Mouse (Mus musculus): ENCODE data around the gene Olfr93. TPM values are rescaled to one million over a fixed set of nuclear protein-coding genes. Genes with fewer than 3 reads are reported as not detected.
"Not testable (repeated sequence)": the region's sequence is repeated elsewhere in the genome, so short reads cannot be mapped to it uniquely, and the experiment has no call there.

The Olfr93 gene
- not detected in 2 replicates for polyA plus RNA-seq (2012; ENCODE audit: insufficient read depth, insufficient read length, missing spikeins)

DNA sequence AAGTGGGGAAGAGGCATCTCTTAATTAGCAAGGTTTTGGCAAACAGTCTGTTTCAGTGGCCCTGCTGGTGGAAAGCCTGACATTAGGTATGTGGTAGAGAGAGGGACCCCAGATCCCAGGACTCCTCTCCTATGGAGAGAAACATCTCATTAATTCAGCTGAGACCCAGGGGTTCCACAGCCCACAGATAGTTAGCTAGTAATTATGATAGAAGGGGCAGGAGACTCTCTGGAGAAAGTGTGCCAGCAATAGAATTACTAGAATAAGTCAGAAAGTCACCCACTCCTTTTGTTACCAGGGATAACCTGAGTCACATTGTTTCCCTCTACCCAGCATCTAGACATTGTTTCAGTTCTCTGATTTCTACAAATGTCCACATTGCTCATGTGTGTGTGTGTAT, at the start of gene Olfr93:
Gene Olfr93 (minus strand): TSS at position 101 of the 400 bp plus-strand sequence.
- no peak within 1 kb of the TSS for H3K27ac ChIP-seq (replicated peaks; ENCODE audit: low read depth, low read length)
- no peaks in the 10 kb centered on the region for H3K4me1 ChIP-seq (ENCODE audit: control insufficient read depth, insufficient read depth, insufficient read length, low read length)

DNA sequence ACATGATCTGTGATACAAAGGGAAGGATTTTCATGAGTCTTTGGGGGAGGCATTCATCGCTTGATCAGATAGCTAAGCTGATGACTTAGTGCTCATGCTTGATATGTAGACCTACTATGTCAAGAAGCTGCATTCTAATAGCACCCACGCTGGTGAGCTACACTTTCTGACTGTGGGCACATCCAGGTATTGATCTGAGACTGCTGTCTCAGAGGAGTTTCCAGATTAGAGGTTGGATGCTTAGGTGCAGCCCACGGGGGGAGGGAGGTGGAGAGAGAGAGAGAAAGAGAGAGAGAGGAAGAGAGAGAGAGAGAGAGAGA, 42.6 kb upstream of the Olfr93 start:
- Histone ChIP-seq H3K4me1 (ENCODE audit: control insufficient read depth, insufficient read depth, insufficient read length, low read length) (no peaks in the 10 kb centered on the region), H3K4me3 (ENCODE audit: insufficient read depth, low read depth, low read length) (no peak overlapping the region), H3K27ac (replicated peaks; ENCODE audit: low read depth, low read length) (no peak overlapping the region)

More for the DNA sequence above, at the start of gene Olfr93:
- no peak within 1 kb of the TSS for H3K4me3 ChIP-seq (ENCODE audit: insufficient read depth, low read depth, low read length)

DNA sequence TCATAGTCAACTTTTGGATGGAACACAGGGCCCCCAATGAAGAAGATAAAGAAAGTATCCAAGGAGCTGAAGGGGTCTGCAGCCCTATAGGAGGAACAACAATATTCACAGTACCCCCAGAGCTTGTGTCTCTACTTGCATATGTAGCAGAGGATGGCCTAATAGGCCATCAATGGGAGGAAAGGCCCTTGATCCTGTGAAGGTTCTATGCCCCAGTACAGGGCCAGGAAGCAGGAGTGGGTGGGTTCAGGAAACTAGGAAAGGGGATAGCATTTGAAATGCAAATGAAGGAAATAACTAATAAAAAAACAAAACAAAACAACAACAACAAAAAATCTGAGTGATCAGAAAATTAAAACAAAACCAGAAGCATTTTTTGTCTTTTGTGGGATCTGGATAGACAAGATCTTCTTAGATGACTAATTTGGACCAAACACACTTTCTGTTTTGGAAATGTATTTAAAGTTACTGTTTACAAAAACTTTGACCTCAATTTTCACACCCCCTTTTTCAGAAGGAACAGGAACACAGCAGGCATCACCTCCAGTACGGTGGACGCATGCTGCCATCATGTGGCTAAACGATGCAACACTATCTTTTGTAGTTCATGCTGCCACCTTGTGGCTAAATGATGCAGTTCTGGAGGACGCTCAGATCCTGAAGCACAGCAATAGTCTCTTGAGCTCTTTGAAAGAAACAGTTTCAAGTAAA, 42.1 kb upstream of the Olfr93 start:
- H3K4me1 ChIP-seq (ENCODE audit: control insufficient read depth, insufficient read depth, insufficient read length, low read length) = no peaks in the 10 kb centered on the region
- H3K4me3 ChIP-seq (ENCODE audit: insufficient read depth, low read depth, low read length) = no peak overlapping the region
- H3K27ac ChIP-seq (replicated peaks; ENCODE audit: low read depth, low read length) = no peak overlapping the region

DNA sequence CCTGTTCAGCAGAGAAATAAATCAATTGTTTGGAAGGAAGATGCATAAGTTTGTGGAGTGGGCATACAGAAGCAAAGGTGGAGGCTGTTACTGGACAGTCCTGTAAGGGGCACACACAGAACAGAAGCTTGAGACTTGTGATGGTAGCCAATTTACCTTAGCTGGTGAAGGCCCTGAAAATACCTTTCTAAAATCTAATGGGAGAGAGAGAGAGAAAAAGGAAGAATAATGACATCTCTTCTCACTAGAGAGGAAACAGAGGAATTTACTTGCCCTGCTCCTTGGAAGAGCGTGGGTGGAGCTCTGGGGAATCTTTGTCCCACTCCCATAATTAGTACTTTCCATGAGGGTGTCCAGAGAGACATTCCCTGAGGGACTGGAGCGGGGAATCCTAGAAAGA, 39.6 kb upstream of the Olfr93 start, which contains the start of gene Olfr94:
Gene Olfr94 (minus strand): TSS at position 101 of the 400 bp plus-strand sequence.
- Histone ChIP-seq H3K4me3 (ENCODE audit: insufficient read depth, low read depth, low read length) (no peak within 1 kb of the TSS), H3K27ac (replicated peaks; ENCODE audit: low read depth, low read length) (no peak within 1 kb of the TSS), H3K4me1 (ENCODE audit: control insufficient read depth, insufficient read depth, insufficient read length, low read length) (peaks cover 2% of the 10 kb centered on the region; the same call in 1 of the 2 replicates)

DNA sequence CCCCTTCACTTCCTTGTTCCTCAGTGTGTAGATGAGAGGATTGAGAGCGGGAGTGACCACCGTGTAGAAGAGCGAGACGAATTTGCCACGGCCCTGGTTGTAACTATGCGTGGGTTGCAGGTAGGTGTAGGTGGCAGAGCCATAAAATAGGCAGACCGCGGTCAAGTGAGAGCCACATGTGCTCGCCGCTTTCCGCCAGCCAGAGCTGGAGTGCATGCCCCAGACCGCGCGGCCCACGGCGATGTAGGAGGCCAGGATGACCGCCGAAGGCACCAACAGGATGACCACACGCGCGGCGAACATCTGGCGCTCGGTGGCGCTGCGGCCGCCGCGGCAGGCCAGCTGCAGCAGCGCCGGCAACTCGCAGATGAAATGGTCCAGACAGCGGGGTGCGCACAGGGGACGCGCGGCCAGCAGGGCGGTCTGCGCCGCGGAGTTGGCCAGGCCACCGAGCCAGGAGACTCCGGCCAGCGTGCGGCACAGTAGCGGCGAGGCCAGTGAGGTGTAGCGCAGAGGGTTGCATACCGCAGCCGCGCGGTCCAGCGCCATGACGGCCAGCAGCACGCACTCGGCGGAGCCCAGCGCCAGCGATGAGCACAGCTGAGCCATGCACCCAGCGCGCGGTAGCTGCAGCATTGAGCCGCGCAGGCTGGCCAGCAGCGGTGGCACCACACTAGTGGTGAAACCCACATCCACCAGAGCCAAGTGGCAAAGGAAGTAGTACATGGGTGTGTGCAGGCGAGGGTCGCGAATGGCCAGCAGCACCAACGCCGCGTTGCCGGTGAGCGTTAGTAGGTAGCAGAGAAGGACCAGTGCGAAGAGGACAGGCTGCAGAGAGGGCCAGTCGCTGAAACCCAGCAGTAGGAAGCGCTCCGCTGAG, 35.8 kb upstream of the Olfr93 start:
- peak overlapping the region; percentile 54 for H3K4me3 ChIP-seq (ENCODE audit: insufficient read depth, low read depth, low read length)
- H3K4me1 ChIP-seq (ENCODE audit: control insufficient read depth, insufficient read depth, insufficient read length, low read length) = peaks cover 4% of the 10 kb centered on the region; the same call in 1 of the 2 replicates
- H3K27ac ChIP-seq (replicated peaks; ENCODE audit: low read depth, low read length) = no peak overlapping the region

DNA sequence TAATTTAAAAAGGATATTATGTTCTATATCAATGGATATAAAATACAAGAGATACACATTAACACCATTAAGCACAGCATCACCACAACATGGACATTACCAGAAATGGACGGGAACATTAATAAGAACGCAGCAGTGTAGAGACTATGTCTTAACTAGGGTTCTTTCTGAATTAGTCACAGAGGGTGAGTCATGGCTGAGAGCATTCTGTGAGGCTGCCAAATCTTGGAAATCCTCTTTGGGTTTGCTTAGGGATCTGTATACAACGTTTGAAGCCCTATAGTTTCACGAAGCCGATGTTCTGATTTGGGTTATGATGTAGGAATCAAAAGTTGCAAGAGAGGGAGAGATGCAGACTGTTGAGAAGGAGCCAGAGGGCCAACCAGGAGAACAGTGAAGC, 33.5 kb upstream of the Olfr93 start:
- H3K4me1 ChIP-seq (ENCODE audit: control insufficient read depth, insufficient read depth, insufficient read length, low read length) = peaks cover 4% of the 10 kb centered on the region; the same call in 1 of the 2 replicates
- H3K27ac ChIP-seq (replicated peaks; ENCODE audit: low read depth, low read length) = no peak overlapping the region
- no peak overlapping the region for H3K4me3 ChIP-seq (ENCODE audit: insufficient read depth, low read depth, low read length)

DNA sequence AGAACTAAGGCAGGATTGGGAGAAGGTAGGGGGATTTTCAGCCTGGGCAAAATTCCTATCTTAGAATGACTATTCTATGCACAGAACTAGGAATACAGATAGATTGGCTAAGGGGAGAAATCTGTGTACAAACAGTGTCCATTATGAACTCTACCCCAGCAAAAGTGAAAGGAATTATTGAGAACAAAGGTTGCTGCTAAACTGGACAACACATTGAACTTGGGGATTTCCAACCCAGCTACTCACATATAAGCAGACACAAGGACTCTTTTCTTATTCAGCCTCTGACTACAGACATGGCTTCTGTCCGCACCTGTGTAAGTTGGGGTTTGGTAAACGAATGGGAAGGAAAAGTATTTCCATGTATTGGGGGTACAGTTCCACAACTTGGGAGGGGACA, 32.4 kb upstream of the Olfr93 start, which contains the start of gene Ubd:
Gene Ubd (plus strand): TSS at position 237 of the 400 bp plus-strand sequence.
- Histone ChIP-seq H3K4me3 (ENCODE audit: insufficient read depth, low read depth, low read length) (0 out of 2 replicates have a peak within 1 kb of the TSS, but pooled peaks have one; percentile 17), H3K27ac (replicated peaks; ENCODE audit: low read depth, low read length) (peak within 1 kb of the TSS; percentile 68; the same call in 1 of the 2 replicates), H3K4me1 (ENCODE audit: control insufficient read depth, insufficient read depth, insufficient read length, low read length) (peaks cover 4% of the 10 kb centered on the region; the same call in 1 of the 2 replicates)

DNA sequence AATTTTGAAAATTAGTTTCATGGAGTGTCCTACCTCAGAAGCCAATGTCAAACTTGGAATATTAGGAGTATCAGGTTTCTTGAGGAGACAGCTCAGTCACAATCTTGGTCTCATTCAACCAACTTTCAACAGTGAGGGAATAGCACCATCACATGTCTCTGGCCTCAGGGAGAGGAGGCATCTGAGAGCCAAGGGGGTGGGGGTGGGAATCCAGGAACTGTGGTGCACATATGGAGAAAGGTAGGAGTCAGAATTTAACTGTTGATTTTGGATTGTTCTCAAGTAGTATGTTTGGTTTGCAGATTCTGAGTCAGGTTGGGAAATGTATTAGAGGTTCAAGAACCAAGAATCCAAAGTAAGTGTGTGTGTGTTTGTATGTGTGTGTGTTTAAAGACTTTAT, 31.7 kb upstream of the Olfr93 start:
- Histone ChIP-seq H3K4me1 (ENCODE audit: control insufficient read depth, insufficient read depth, insufficient read length, low read length) (peaks cover 4% of the 10 kb centered on the region; the same call in 1 of the 2 replicates), H3K4me3 (ENCODE audit: insufficient read depth, low read depth, low read length) (no peak overlapping the region), H3K27ac (replicated peaks; ENCODE audit: low read depth, low read length) (no peak overlapping the region)

DNA sequence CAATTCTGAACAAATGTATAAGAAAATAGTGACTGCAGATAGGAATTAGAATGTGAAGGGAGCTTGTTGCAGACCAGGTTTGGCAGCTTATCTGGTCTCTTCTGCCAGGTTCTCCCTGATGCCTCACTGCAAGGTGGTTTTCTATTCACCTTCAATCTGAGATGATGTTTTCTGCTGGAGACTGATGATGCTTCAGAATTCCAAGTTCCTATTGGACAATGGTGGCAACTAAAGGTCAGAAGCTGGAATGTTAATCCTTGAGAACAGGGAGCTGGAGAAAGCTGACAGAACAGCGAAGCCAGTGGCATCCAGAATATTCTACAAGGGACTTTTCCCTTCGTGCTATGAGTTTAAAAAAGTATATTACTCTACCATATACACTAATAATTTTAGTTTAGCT, 29.4 kb upstream of the Olfr93 start:
- no peak overlapping the region for H3K27ac ChIP-seq (replicated peaks; ENCODE audit: low read depth, low read length)
- 0 out of 2 replicates have a peak, but pooled peaks cover 2% of the 10 kb centered on the region for H3K4me1 ChIP-seq (ENCODE audit: control insufficient read depth, insufficient read depth, insufficient read length, low read length)
- H3K4me3 ChIP-seq (ENCODE audit: insufficient read depth, low read depth, low read length) = no peak overlapping the region

DNA sequence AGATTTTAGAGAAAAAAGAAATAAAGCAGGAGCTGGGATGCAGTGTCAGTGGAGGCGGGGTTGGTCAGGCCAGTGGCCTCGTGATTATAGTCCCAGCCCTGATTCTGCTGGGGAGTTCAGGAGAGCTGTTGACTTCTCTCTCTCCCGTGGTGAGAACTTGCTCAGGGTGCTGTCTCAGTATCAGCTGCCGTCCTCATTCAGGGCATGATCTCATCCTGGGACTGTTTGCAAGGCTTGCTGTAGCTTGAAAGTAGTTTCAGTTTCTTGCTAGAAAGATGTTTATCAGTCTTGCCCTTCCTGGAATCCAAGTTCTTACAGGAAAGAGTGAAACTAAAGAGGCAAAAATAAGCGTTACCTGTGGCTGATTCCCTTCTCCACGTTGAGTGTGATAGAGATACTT, 24.2 kb upstream of the Olfr93 start:
- Histone ChIP-seq H3K4me3 (ENCODE audit: insufficient read depth, low read depth, low read length) (no peak overlapping the region), H3K4me1 (ENCODE audit: control insufficient read depth, insufficient read depth, insufficient read length, low read length) (no peaks in the 10 kb centered on the region), H3K27ac (replicated peaks; ENCODE audit: low read depth, low read length) (peak overlapping the region; percentile 48)

DNA sequence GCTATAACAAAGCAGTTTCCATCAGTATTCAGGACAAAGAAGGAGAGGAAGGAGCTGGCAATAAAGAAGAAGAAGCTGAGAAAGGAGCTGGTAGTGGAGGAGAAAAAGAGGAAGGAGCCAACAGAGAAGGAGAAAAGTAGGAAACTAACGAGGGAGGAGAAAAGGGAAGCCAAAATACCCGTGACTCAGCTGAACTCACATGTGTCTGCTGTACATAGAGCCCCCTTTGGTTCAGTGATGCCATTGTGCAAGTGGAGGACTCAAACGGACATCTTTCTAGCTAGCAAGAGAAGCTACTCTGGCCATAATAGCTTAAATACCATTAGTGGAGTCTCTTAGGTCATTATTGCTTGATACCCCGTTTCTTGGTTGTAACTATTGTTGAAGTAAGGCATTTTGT, 29.9 kb downstream of the Olfr93 start:
- not testable (repeated sequence) for H3K4me3 ChIP-seq (ENCODE audit: insufficient read depth, low read depth, low read length); H3K4me1 ChIP-seq (ENCODE audit: control insufficient read depth, insufficient read depth, insufficient read length, low read length); H3K27ac ChIP-seq (replicated peaks; ENCODE audit: low read depth, low read length)

DNA sequence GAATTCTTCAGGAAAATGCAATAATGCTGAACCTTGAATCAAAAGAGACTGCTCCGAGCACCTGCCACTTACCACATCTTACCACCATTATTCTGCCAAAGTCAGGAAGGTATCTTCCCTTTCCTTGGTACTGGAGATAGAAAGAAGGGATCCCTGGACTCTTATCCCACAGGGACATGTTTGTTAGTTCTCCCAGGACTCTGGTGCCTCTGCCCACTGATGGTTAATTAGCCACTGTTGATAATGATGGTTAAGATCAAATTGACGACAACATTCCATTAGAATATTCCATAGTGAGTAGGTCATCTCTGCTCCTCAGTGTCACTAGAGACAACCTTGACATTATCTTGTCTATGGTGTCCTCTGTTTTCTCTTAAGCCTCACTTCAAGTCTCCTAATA, 41.3 kb downstream of the Olfr93 start, which contains the start of gene Olfr92:
Gene Olfr92 (minus strand): TSS at position 101 of the 400 bp plus-strand sequence.
- Histone ChIP-seq H3K4me3 (ENCODE audit: insufficient read depth, low read depth, low read length) (no peak within 1 kb of the TSS), H3K27ac (replicated peaks; ENCODE audit: low read depth, low read length) (no peak within 1 kb of the TSS), H3K4me1 (ENCODE audit: control insufficient read depth, insufficient read depth, insufficient read length, low read length) (no peaks in the 10 kb centered on the region)

DNA sequence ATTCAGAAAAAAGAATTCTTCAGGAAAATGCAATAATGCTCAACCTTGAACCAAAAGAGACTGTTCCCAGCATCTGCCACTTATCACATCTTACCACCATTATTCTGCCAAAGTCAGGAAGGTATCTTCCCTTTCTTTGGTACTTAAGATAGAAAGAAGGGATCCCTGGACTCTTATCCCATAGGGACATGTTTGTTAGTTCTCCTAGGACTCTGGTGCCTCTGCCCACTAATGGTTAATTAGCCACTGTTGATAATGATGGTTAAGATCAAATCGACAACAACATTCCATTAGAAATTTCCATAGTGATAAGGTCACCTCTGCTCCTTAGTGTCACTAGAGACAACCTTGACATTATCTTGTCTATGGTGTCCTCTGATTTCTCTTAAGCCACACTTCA, 63.1 kb downstream of the Olfr93 start, which contains the start of gene Olfr91:
Gene Olfr91 (minus strand): TSS at position 101 of the 400 bp plus-strand sequence.
- no peak within 1 kb of the TSS for H3K27ac ChIP-seq (replicated peaks; ENCODE audit: low read depth, low read length)
- no peaks in the 10 kb centered on the region for H3K4me1 ChIP-seq (ENCODE audit: control insufficient read depth, insufficient read depth, insufficient read length, low read length)
- no peak within 1 kb of the TSS for H3K4me3 ChIP-seq (ENCODE audit: insufficient read depth, low read depth, low read length)

DNA sequence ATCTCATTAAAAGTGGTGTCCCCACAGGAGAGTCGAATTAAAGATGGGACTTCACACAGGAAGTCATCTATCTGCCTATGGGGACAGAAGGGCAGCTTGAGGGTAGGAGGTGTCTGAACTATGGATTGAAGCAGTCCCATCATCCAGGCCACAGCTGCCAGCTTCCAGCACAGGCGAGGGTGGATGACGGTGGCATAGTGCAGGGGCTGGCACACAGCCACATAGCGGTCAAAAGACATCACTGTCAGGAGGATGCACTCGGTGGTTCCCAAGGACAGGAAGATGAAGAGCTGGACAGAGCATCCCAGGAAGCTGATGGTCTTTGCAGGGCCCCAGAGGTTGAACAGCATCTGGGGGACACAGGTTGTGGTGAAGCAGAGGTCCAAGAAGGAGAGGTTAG, 68.0 kb downstream of the Olfr93 start:
- H3K27ac ChIP-seq (replicated peaks; ENCODE audit: low read depth, low read length) = no peak overlapping the region
- no peak overlapping the region for H3K4me3 ChIP-seq (ENCODE audit: insufficient read depth, low read depth, low read length)
- no peaks in the 10 kb centered on the region for H3K4me1 ChIP-seq (ENCODE audit: control insufficient read depth, insufficient read depth, insufficient read length, low read length)

DNA sequence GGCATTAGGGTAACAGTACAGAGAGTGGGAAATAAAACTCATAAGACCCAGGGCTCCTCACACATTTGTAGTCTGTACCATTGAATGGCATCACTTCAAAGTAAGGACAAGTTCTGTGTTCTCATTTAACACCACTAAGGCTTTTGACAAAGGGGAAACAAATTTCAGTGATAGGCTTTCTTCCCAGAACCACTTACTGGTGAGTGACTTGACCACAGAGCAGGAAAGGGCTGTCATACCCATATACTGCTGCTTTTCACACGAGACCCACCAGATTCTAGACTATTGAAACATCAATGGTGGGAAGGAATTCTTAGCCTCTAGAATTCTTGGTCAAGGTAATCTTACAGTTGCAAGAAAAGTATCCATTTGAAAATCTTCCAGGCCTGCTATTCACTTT, 69.1 kb downstream of the Olfr93 start:
- no peak overlapping the region for H3K4me3 ChIP-seq (ENCODE audit: insufficient read depth, low read depth, low read length)
- H3K4me1 ChIP-seq (ENCODE audit: control insufficient read depth, insufficient read depth, insufficient read length, low read length) = no peaks in the 10 kb centered on the region
- no peak overlapping the region for H3K27ac ChIP-seq (replicated peaks; ENCODE audit: low read depth, low read length)

Measured in brown adipose tissue, adult 24 weeks (tissue).